Mouse (Mus musculus): ENCODE results near the gene Prl8a9.

DNA sequence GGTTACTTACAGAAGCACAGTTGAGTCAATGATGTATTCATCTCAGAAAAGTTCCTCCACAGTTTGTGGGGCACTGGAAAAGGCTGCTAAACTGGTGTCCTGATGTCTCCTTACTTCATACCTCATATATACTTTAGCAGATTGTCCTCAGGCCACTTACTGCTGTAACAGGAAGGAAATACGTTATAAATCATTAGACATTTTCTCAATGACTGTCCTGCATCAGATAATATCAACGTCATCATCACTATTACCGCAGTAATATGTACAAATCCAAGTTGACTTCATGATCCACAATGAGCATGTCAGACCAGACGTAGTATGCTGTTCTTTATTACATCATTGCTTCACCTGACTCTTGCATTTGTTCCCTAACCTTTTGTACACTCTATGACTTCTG, 46.1 kb upstream of the Prl8a9 start, which contains the start of gene Prl7b1:
- TF ChIP-seq CTCF (IDR thresholded peaks at IDR 0.05; ENCODE audit: low read depth, low read length) = no peak
- TF ChIP-seq GATA1 (IDR thresholded peaks at IDR 0.05; ENCODE audit: borderline replicate concordance, low read length) = no peak
- no peak for TF ChIP-seq GATA2 (IDR thresholded peaks at IDR 0.05; ENCODE audit: borderline replicate concordance, low read depth, low read length)
- TF ChIP-seq TAL1 (conservative IDR thresholded peaks at IDR 0.05; ENCODE audit: low read depth, low read length) = no peak
- no peak for TF ChIP-seq POLR2AphosphoS5 (IDR thresholded peaks at IDR 0.05; ENCODE audit: insufficient replicate concordance, low read depth, low read length)
